Mouse (Mus musculus) neutrophil, adult 5-6 weeks (primary cell): ENCODE data around the gene Zfp622. TPM values are rescaled to one million over a fixed set of nuclear protein-coding genes. Genes with fewer than 3 reads are reported as not detected.

Source experiments
- ATAC-seq: fragments of 151-379, 151-347 bp; 2 replicates; pipeline ENCODE4 v1.8.0; 2017; ENCODE audit warnings: mild to moderate bottlenecking, moderate TSS enrichment; ENCODE audit not compliant: insufficient number of reproducible peaks, poor library complexity, low FRiP score, severe bottlenecking; ENCODE audit errors: extremely low read depth
- total RNA-seq: library from RNA; stranded (forward); fragments of 200-1000 nt; gene quantifications from 2 replicates; pipeline ENCODE4 v1.2.3, GENCODE M21; 2017

Zfp622 gene
- 103 and 117 TPM in 2 replicates for total RNA-seq

DNA sequence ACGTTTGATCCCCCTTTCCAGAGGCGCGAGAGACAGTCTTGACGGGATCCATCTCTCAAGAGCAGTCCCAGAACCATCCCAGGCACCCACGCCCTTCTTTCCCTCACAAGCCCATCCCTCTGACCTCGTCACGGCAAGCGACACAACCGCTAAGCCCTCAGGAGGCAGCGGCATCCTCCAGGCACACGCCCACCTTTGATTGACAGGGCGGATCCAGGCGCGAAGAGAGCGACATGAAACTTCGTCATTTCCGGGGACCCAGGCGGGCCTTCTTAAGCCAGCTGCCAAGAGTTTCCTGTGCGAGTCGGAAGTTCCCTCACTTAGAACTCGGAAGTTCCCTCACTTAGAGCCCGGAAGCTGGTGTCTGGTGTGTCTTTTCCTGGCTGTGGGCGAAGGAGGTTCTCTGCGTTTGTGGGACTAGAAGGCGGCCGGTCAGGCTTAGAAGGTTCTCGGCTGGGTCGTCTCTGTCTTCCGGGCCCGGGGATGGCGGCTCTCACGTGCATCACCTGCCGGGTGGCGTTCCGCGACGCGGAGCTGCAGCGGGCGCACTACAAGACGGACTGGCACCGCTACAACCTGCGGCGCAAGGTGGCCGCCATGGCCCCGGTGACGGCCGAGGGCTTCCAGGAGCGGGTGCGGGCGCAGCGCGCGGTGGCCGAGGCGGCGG, at the start of gene Zfp622:
Zfp622 (plus strand) TSS at position 300 of the 667 bp plus-strand sequence.
- peak; percentile 98 for ATAC-seq

DNA sequence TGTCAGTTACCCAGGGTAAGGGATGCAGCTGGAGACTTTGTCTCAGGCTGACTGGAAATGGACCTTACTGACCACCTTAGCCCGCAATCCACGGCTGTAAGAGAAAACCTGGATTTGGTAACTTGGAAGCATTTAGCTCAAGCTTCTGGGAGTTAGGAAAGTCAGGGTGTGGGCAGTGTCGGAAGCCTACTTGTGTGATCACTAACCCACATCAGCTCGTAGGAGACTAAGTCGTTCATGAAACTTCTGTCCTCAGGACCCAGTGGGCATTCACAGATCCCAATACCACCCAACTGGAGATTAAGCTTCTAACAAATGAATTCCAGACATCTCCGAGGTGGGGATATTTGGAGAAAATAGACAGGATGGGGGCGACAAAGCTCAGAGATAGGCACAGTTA, 49.8 kb upstream of the Zfp622 start:
- no peak for ATAC-seq

DNA sequence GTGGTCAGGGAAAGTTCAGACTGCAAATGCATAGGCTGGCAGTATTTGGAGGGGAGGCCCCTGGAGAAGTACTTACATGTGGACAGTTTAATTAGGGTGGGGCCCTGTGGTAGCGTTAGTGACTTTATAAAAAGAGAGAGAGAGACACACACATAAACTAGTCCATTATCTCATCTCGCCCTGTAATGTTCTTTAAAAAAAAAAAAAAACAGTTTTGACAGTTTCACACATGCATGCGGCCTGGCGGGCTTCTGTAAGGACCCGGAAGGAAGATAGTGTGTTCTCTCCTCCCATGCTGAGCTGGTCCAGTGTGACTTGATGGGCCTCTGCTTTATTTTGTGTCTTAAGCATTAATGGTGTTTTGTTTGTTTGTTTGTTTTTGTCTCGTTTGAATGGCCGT, 45.7 kb upstream of the Zfp622 start:
- ATAC-seq = no peak

DNA sequence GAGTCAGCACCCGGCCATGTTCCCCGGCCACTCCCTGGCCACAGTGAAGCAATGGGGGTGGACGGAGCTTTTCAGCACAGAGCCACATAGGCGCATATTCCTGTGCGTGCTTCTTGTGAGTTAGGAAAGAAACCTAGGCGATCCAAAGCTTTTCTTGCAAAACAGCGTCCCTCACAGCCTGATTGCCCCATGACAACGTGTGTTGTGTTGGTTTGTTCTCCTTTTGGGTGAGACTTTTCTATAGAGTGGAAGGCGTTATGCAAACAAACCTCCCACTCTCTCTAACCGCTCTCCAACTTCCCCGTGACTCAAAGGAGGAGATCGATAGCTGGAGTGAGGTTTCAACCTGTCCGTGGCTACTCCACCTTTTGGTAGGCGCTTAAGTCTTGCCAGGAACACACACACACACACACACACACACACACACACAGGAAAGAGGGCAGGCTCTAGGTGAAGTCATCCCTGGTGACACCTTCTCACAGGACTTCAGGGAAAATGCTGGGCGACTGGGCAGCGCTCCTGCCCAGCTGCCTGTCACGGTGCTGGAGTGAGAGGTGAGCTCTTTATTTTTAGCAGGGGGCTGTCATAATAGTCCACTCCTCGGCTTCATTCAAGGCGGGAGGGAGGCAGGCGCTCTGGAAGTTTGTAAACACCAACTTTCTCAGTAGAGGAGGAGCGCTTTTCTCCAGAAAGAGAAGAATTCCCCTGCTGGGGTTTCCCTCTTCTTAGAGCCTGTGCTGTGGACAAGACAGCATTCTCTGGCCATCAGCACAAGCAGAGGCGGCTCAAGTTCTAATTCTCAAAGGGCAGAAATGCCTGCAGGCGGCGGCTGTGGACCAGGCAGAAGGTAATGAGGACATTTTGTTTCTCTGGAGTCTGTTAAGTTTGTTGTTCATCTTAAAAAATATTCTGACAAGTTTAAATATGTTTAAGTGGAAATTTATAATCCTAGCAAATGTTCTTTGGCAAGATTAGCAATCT, 43.5 kb upstream of the Zfp622 start:
- peak; percentile 72 for ATAC-seq

DNA sequence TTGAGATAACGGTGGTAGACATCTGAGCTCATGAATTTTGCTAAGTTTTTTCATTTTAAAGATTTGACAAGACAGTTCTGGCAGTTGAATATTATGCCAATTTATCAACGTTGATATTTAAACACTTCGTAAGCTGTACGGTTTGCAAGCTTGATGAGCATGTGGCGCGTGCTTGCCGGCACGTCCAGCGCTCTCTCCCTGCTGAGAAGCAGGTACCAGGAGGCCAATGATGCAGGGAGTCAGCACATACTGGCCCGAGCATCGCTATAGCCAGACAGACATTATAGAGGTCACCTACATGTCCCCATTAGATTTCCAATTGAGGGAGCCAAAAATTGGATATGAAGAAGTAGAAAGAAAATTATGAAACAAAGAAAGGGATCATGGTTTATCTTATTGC, 42.7 kb upstream of the Zfp622 start:
- no peak for ATAC-seq

DNA sequence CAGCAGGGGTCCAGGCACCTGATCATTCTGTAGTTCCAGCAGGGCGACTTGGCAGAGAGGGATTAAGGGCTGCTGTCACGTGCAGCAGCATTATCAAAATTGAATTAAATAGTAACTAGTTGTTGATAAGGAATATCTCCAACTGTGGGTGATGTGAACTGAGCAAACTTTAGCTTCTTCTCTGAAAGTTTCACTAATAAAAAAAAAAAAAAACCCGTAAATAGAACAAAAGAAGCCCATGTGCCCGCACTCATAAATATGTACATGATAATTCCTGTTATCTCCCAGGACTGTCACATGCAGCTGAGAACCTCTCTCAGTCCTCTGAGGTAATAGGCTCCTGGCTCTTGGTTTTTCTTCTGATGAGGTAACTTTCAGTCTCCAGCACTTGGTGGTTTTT, 41.8 kb upstream of the Zfp622 start:
- ATAC-seq = no peak

DNA sequence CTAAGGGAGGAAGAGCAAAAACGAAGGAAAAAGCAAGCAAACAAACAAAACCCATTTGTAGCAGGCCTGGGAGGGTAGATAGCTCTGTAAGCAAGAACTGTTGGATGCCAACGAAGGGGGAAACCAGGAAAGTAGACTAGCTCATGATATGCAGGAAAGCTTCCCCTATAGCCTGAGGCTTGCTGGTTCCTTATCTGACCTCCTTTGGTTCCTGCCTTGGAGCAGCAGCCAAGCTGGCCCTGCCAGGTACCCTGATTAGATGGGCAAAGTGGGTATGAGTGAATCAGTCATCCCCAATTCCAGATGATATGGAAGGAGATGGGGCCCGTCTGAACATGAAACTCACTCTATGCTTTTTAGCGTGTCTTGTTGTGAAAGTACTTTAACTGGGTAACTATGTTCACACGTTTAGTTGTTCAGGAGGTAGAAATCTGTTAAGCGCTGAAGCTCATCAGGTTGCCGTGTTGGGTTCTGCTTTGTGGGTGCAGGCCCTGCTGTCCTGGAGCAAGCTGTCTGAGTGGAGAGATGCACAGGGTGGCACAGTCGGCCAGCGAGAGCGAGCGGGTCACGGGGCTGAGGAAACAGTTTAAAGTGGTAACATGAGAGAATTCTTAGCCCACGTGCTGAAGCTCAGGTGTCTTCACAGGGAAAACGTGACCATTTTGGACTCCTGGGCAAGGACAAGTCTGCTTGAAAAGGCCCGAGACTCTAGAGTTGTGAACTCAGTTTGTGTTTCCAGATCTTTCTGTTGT, 40.6 kb upstream of the Zfp622 start:
- ATAC-seq = no peak

DNA sequence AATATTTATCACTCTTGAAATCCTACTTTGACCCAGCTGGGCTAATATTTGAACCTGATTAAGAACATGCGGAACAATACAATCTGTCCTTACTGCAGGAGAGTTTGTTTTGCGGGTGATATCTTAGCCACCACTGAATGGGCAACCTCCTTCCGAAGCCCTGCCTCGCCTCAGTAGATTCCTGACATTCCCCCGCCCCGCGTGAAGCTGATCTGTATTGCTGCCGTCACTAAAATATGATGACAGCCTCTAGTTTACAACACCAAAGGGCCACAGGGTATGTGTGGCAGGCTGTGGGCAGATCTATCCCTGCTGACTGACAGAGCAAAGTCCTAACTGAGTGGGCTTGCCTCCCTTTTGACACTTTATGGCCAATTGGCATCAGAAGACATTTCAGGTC, 38.9 kb upstream of the Zfp622 start:
- ATAC-seq = no peak

DNA sequence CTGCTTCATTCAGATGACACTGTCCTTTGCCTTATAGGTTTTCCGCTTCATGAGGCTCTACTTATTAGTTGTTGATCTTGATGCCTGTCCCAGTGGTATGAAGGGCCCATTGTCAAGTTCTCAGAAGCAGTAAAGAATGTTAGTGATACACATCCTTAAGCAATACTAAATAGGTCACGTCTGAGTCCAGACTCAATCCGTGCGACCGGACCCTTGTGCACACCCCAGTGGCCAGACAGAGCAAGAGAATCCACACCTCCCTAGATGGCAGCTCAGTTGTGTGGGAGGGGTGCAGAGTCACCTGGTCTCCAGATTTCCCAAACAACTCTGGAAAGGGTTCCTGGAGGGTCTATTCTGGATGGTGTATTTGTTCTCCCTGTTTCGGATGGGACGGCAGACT, 37.7 kb upstream of the Zfp622 start:
- ATAC-seq = no peak

DNA sequence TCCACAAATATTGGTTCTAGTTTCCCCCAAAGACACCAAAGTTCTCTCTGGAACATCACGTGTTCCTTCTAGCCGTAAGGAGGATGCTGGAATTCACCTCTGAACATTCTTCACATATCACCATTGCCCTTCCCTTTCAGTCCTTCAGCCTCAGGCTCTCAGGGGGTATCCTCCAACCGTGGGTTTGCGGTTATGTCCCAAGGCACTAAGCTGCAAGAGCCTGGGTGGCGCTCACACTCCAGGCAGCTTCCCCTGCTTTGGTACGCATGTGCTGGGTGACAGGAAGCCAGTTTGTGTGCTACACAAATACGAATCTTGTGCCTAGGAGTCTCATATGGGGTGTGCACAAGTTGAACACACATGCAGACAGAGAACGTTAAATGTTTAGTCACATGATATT, 36.8 kb upstream of the Zfp622 start:
- no peak for ATAC-seq

DNA sequence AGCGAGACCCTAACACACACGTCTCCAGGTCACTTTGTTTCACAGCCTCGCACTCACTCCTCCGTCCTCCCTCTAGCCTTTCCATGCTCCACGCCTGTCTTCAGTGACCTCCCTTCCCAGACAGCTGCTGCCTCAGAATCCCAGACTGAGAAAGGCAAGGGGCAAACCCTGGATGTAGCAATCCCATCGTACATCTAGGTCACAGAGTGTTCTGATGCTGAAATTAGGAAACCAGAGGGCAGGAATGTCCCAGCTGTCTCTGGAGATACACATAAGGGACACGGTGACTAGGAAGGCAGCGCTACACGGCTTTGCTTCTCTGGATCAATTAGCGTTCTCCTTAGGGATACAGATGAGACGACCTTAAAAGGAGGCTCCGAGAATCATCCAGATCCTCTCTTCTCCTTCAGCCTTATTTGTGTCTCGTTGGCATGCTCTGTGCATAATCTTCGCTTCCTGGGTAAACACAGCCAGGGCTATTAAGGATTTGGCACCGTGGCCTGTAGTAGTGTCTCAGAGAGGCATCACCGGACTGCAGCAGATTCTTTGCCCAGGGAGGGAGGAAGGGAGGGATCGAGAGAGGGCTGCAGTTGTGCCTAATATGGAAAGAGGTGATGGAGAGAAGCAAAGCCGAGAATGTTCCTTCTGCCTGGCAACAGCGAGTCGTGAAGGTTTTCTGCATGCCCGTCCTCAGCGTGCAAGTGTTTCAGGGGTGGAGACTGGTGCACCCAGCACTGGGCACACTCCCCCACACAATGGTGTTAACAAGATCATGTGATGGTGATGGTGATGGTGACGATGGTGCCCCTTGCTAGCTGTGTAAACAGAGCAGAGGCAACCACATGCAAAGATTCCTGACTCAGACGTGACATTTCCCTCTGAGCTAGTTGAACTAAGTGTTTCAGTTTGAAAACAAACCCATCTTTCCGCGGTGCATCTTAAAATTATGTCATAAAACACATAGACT, 35.6 kb upstream of the Zfp622 start:
- no peak for ATAC-seq

DNA sequence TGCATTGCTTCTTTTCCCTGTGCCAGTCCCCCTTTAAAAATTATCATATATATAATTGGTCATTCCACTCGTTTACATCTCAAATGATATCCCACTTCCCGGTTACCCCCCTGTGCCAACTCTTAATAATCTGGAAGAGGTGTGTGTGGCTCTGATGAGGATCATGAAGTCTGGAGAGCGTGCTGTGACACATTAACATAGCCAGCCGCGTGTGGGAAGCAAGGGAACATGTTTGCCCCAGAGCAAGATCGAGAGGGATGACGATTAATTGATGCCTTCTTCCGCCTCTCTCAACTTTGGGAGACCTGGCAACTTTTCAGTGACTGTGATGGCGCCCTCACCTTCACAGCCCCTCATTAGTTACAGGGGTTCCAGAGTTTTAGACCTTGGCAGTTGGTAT, 34.5 kb upstream of the Zfp622 start:
- ATAC-seq = no peak

DNA sequence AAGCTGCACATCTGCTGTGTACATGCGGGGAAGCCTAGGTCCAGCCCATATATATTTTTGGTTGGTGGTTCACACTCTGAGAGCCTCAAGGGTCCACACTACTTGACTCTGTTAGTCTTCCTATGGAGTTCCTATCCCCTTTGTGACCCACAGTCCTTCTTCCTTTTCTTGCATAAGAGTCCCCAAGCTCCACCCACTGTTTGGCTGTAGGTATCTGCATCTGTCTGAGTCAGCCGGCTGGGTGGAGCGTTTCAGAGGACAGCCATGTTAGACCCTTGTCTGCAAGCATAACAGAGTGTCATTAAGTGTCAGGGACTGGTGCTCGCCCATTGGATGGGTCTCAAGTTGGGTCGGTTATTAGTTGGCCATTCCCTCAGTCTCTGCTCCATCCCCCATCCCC, 33.6 kb upstream of the Zfp622 start:
- no peak for ATAC-seq

DNA sequence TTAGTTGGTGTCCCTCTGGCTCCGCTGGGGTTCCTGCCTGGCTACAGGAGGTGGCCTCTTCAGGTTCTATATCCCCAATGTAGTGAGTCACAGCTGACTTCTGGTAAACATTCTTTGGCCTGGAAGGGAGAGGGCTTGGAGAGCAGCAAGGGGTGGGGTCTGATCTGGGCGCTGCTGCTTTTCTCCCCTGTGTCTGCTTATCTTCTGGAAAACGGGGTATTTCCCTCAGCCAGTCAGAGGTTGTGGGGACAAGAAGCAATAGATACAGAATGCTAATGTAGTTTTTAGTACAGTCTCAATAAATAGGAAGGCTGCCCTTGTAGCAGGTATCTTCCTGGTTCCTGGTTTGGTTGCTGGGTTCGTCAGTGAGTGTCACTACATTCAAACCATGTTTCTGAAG, 33.1 kb upstream of the Zfp622 start:
- no peak for ATAC-seq

DNA sequence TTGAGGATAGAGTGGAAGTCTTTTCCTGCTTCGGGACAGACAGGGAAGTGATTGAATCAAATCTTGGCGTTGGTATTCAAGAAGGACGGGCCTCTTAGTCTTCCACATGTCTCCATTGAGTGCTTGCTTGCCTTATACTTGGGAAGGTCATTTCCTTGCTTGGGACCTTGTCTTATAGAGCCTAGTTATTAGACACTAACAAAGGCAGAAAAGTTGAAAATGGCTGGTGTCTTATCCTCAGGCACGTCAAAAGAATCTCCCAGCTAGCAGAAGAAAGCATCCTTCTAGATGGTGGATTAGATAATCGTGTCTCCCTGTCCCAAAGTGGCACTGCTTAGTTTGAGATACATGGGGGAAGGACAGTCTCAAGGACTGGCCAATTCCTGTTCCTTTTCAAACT, 28.2 kb upstream of the Zfp622 start:
- no peak for ATAC-seq

DNA sequence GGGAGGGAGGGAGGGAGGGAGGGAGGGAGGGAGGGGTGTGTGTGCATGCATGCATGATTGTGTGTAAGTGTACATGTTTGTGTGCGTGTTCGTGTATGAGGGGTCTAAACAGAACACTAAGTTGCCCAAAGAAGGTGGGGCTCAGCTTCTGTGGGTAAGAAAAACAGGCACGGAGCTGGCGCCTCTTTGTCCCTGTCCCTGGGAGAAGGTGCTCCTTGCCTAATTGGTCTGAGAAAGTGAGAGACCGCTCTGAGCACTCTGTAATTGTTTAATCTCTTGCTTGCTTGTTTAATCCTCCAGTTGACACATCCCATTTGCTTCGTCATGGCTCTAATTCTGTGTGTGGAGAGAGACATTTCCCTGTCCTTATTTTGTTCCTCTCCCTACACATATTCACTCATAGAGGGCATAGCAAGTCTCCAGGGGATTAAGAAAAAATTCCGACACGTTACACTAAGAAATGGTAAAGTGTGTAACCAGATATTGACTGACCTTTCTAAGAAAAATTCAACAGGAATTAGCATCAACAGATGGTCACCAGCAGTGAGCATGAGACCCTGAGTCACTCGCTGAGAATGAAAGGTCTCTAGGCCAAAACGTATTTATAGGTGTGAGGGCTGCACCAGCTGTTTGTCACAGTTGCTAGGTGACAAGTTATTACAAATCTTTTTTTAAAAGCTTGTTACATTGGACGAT, 27.6 kb upstream of the Zfp622 start:
- ATAC-seq = no peak

DNA sequence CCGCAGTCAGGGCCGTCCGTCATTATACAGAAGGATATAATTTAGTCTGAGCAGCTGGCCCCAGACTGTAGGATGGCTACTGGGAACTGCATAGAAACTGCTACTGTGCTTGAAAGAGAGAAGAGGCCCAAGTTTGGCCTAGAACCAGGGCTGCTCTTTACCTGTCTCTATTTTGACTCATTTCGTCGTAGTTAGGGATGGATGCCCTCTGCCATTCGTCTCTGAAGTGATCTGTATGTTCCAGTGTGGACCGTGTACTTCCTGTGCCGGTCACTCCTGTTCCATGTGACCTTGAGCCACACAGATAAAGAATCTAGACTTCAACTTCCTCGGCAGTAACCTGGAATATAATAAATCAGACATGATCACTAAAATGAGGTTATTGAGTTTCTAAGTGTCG, 26.5 kb upstream of the Zfp622 start:
- ATAC-seq = no peak

DNA sequence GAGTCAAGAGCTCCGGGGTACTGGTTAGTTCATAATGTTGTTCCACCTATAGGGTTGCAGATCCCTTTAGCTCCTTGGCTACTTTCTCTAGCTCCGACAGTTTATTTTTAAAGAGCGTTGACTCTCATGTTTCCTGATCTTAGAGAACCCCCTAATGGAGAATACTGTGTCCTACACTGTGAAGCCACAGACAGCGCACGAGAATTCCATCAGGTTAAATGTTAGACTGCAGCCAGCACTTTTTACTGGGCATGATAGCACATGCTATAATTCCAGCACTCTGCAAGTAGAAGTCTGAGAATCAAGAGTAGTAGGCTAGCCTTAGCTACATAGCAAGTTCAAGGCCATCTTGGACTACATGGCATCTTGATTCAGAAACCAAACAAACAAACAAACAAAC, 24.8 kb upstream of the Zfp622 start:
- ATAC-seq = peak; percentile 45; the same call in 1 of the 2 replicates
